17 mouse cellular contexts compared by ENCODE assay signal in the genomic region with DNA sequence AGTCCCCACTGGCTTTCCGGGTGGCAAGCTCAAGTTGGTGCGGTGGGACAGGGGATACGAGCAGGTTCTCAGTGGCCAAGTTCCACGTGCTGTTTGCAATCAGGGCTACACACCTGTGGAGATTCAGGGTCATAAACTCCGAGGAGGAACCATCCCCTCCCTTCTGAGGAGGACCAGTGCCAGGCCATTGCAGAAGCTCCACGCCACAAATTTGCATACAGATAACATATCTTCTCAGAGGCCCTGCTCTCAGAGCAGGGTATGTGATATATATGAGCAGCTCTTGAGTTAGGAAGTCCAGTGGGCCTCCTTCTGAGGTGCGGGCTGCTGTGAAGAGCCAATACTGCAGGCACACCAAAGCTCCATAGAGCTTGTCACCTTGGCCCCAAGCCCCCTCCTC. TPM values are rescaled to one million over a fixed set of nuclear protein-coding genes. Genes with fewer than 3 reads are reported as not detected.
A peak's percentile ranks its signal among the peaks of the same experiment; 100 is the strongest.
DNase-seq lines count a peak whose midpoint lies in the region; ATAC-seq and TF ChIP-seq lines count a peak whose summit lies in the region.
"Had no signal": no experiment of that assay in that cellular context is flagged by ENCODE, and none has a peak within 500 bp of the region (broad histone marks: within the 10 kb centered on the region; RNA-seq: fewer than 3 reads in every experiment).

No protein-coding gene starts in this region.

- peaks cover 44% of the 10 kb centered on the region for H3K4me1 ChIP-seq in liver, adult 2 months (ENCODE audit: control insufficient read depth, insufficient read depth, low read length)
- no peaks in the 10 kb centered on the region for H3K4me1 ChIP-seq in liver, embryonic 11.5 days (replicated peaks; ENCODE audit: control insufficient read depth, insufficient read depth, low read length)
- H3K4me1 ChIP-seq in intestine, embryonic 16.5 days (ENCODE audit: control insufficient read depth, insufficient read depth, low read length), result peaks cover 3% of the 10 kb centered on the region; the same call in 1 of the 2 replicates
- H3K4me1 ChIP-seq: embryonic facial prominence, embryonic 13.5 days; forebrain, embryonic 12.5 days had no signal

- no peak overlapping the region for H3K4me2 ChIP-seq in liver, embryonic 11.5 days
- no peak overlapping the region for H3K4me2 ChIP-seq in intestine, embryonic 16.5 days (ENCODE audit: low read depth, low read length)
- H3K4me2 ChIP-seq: embryonic facial prominence, embryonic 13.5 days; forebrain, embryonic 12.5 days; heart, embryonic 13.5 days; hindbrain, embryonic 14.5 days had no signal

- H3K27ac ChIP-seq in liver, adult 2 months (replicated peaks; ENCODE audit: insufficient read depth, low read depth, low read length), result peak overlapping the region; percentile 67
- H3K27ac ChIP-seq in liver, embryonic 11.5 days (ENCODE audit: low read depth, low read length), result no peak overlapping the region
- no peak overlapping the region for H3K27ac ChIP-seq in intestine, embryonic 16.5 days (ENCODE audit: low read length)
- H3K27ac ChIP-seq: embryonic facial prominence, embryonic 13.5 days; forebrain, embryonic 12.5 days; heart, embryonic 13.5 days; hindbrain, embryonic 14.5 days had no signal

- ATAC-seq in liver, embryonic 11.5 days (replicated peaks; ENCODE audit: low FRiP score), result no peak
- ATAC-seq in intestine, embryonic 16.5 days, result peak; percentile 81
- ATAC-seq in megakaryocyte-erythroid progenitor cell, adult 5-6 weeks (replicated peaks; ENCODE audit: low FRiP score, low TSS enrichment, poor library complexity, severe bottlenecking), result 0 out of 2 replicates have a peak, but pooled peaks have one; percentile 24
- ATAC-seq: forebrain, embryonic 16.5 days had no signal

- no peak for TF ChIP-seq CTCF in liver, adult 2 months (IDR thresholded peaks at IDR 0.05; ENCODE audit: low read depth, low read length)

- no peak for DNase-seq in liver, adult 2 months (ENCODE audit: extremely low read depth, low read depth, low spot score)
- DNase-seq in liver, embryonic 11.5 days (ENCODE audit: low spot score), result no peak
- peak; percentile 40 for DNase-seq in MEL-GATA-1-ER (ENCODE audit: extremely low read depth, low read depth)
- no peak for DNase-seq in urinary bladder, postnatal 10 days (ENCODE audit: low spot score)
- no peak for DNase-seq in left cerebral cortex, postnatal 25 days (ENCODE audit: low spot score in 2 of 2)
- DNase-seq: adrenal gland, postnatal 14 days; gastrocnemius, postnatal 10 days; heart, postnatal 14 days; kidney, adult 11 months had no signal

- 52% methylated on average over 7 of the region's 7 CpGs for WGBS in liver, adult 2 months
- WGBS in liver, embryonic 11.5 days, result 56% methylated on average over 7 of the region's 7 CpGs
- 57% methylated on average over 7 of the region's 7 CpGs for WGBS in intestine, embryonic 16.5 days

- no peaks in the 10 kb centered on the region for H3K9me3 ChIP-seq in liver, embryonic 11.5 days (ENCODE audit: control insufficient read depth, low read length)
- no peaks in the 10 kb centered on the region for H3K9me3 ChIP-seq in intestine, embryonic 16.5 days (ENCODE audit: control insufficient read depth, low read length)
- H3K9me3 ChIP-seq: embryonic facial prominence, embryonic 13.5 days; forebrain, embryonic 12.5 days; heart, embryonic 13.5 days had no signal

- H3K9ac ChIP-seq in liver, adult 2 months (ENCODE audit: low read depth, low read length), result no peak overlapping the region
- no peak overlapping the region for H3K9ac ChIP-seq in liver, embryonic 11.5 days (ENCODE audit: low read depth, low read length)
- H3K9ac ChIP-seq in intestine, embryonic 16.5 days (ENCODE audit: low read depth, low read length), result no peak overlapping the region
- H3K9ac ChIP-seq: embryonic facial prominence, embryonic 13.5 days; forebrain, embryonic 12.5 days; heart, embryonic 13.5 days; hindbrain, embryonic 14.5 days had no signal

- TF ChIP-seq POLR2A in liver, adult 2 months (IDR thresholded peaks at IDR 0.05; ENCODE audit: extremely low read depth, insufficient read depth, low read length), result no peak

- H3K4me3 ChIP-seq in liver, adult 2 months (ENCODE audit: insufficient read depth, low read depth, low read length), result no peak overlapping the region
- no peak overlapping the region for H3K4me3 ChIP-seq in liver, embryonic 11.5 days (ENCODE audit: low read depth, low read length)
- no peak overlapping the region for H3K4me3 ChIP-seq in intestine, embryonic 16.5 days (ENCODE audit: low read length)
- H3K4me3 ChIP-seq: embryonic facial prominence, embryonic 13.5 days; forebrain, embryonic 12.5 days; heart, embryonic 13.5 days had no signal

- no peaks in the 10 kb centered on the region for H3K79me2 ChIP-seq in liver, adult 2 months (ENCODE audit: control insufficient read depth, insufficient read depth, low read length)

- no peaks in the 10 kb centered on the region for H3K36me3 ChIP-seq in liver, adult 2 months (ENCODE audit: control insufficient read depth, insufficient read depth, low read length)
- H3K36me3 ChIP-seq in liver, embryonic 11.5 days (ENCODE audit: control insufficient read depth, insufficient read depth, low read length), result no peaks in the 10 kb centered on the region
- H3K36me3 ChIP-seq in intestine, embryonic 16.5 days (ENCODE audit: control insufficient read depth, insufficient read depth, low read length), result no peaks in the 10 kb centered on the region
- H3K36me3 ChIP-seq: embryonic facial prominence, embryonic 13.5 days; forebrain, embryonic 12.5 days; heart, embryonic 13.5 days had no signal

- intact Hi-C loops in left cerebral cortex, postnatal 25 days (cut with DNase I), result loop anchor here (5.0 kb wide), 1 partner anchor 318 kb away; no protein-coding TSS in a partner anchor

- H3K27me3 ChIP-seq in liver, adult 2 months (ENCODE audit: control insufficient read depth, insufficient read depth, low read length), result no peaks in the 10 kb centered on the region
- no peaks in the 10 kb centered on the region; the same call in 1 of the 2 replicates for H3K27me3 ChIP-seq in liver, embryonic 11.5 days (replicated peaks; ENCODE audit: control insufficient read depth, insufficient read depth, low read length)
- no peaks in the 10 kb centered on the region for H3K27me3 ChIP-seq in intestine, embryonic 16.5 days (replicated peaks; ENCODE audit: control insufficient read depth, insufficient read depth, low read length)

RNA-seq across cellular contexts. Expression of a gene that starts 15.8 kb away (rescaled TPM):
- total RNA-seq in liver, adult 2 months (2014; rRNA removed), result 184 and 206 TPM in 2 replicates
- polyA plus RNA-seq in liver, adult 2 months (2012; rRNA removed), result 36.2 and 39.8 TPM in 2 replicates
- polyA plus RNA-seq in liver, embryonic 11.5 days (2014; fragmentation: Nextera tagmentation; extraction: Ambion mirVana), result 2.5 and 3.4 TPM in 2 replicates
- polyA plus RNA-seq in intestine, embryonic 16.5 days (2015; fragmentation: Nextera tagmentation; extraction: Ambion mirVana), result 31.0 and 37.6 TPM in 2 replicates
- total RNA-seq in megakaryocyte-erythroid progenitor cell, adult 5-6 weeks (2014; fragmentation: Nextera tagmentation), result not detected in 2 replicates
- total RNA-seq in megakaryocyte-erythroid progenitor cell, adult 5-6 weeks (2017), result not detected in 2 replicates
- 1 to 10 TPM; 3.3 to 4.2 TPM for total RNA-seq in left cerebral cortex, postnatal 25 days (2021)
- total RNA-seq: hematopoietic stem cell, adult 5-6 weeks had no signal

Comparison
In these comparisons a context has a peak if more than half of its experiments do, and no peak if none do; other contexts are left out.
1. RNA of a gene that starts 15.8 kb away (total RNA-seq): 184 to 206 TPM in liver, adult 2 months; 3.3 to 4.2 TPM in left cerebral cortex, postnatal 25 days and not detected in megakaryocyte-erythroid progenitor cell, adult 5-6 weeks; every median in the first group is over 10 times any median in the second.